Mouse (Mus musculus) c-Kit-positive CD71-positive TER-119-positive erythroid progenitor cells, embryonic 14.5 days (primary cell): ENCODE measurements around the gene Lin9.
"Not testable (repeated sequence)": the region's sequence is repeated elsewhere in the genome, so short reads cannot be mapped to it uniquely, and the experiment has no call there.

Source experiments
- DNase-seq: peaks from one replicate; pipeline ENCODE4 v3.0.0-alpha.2; 2013; ENCODE audit warnings: low spot score

The Lin9 gene

DNA sequence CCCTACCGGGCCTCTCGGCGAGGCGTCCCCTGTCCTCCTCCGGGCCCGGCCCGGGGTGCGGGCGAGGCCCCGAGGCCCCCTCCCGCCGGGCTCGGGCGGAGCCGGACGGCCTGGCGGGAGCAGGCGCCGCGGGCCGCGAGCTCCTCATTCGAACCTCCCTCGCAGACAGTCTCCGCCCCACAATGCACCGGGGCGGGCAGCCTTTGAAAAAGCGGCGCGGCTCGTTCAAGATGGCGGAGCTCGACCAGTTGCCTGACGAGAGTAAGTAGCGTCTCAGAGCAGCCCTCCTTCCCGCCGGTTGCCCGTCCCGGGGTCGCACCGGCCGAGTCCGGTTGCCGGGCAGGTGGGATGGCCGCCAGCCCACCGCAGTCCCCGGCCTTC lies at the start of gene Lin9:
Gene Lin9, plus strand, starts transcription at position 14 of the 381 bp plus-strand sequence.
- peak; percentile 90 for DNase-seq

DNA sequence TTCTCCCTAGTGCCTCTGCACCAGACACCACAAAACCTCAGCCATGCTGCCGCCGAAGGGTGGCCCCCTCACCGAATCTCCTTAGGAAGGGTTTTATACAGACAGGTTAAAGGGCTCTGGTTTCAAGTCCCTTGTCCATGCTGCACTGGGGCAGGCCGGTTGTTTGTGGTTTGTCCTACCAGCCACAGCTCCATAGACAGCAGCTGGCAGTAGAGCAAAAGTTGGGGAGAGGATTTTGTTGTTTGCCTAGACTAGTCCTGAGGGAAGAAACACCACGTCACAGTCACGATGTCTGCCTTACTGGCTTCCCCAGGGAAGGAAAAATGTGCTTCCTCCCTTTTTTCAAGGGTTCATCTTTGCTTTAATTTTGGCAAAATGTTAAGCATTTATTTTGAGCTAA lies 40.4 kb upstream of the Lin9 start:
- DNase-seq = no peak

DNA sequence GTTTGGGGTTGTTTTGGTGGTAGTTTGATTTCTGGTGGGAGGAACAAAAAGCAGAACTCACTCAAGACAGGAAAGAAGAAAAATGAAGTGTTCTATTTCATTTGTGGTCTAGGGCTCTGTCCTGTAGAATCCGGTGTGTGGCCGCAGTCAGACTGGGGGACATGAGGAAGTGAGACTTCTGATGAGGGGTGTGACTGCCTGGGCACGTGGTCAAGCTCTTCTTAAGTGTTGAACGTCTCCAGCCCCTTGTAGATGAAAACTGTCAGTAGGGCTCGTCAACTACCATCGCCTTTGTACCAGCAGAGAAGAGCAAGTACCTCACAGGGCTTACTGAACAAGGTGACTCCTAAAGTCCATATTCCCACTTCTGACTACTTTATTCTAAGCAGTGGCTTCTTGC lies 39.1 kb upstream of the Lin9 start:
- DNase-seq = no peak

GRCm38 (mm10) chr1:180604579-180604978 lies 36.4 kb upstream of the Lin9 start:
- DNase-seq = no peak

GRCm38 (mm10) chr1:180606106-180606505 lies 34.8 kb upstream of the Lin9 start:
- DNase-seq = no peak

GRCm38 (mm10) chr1:180606796-180607577 lies 34.0 kb upstream of the Lin9 start:
- no peak for DNase-seq

DNA sequence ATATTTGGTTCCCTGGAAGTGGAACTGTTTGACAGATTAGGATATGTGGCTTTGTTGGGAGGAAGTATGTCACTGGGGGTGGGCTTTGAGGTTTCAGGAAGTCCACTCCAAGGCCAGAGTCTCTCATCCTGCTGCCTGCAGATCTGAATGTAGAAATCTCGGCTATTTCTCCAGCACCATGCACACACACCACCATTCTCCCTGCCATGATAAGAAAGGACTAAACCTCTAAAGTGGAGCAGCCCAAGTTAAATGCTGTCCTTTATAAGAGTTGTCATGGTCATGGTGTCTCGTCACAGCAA lies 33.4 kb upstream of the Lin9 start:
- DNase-seq = no peak

DNA sequence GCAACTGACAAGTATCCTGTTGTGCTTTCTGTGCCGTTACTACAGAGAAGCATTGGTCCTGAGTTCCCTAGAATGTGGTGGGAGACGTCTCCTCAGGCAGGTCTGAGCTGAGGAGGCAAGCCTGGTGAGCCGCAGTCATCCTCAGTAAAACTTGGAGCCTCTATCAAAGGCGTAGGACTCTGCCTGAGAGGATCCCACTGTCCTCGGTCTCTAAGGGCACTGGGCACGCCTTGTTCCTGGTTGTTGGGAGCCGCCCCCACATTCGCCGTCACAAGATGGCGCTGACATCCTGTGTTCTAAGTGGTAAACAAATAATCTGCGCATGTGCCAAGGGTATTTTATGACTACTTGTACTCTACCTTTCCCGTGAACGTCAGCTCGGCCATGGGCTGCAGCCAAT lies 29.1 kb upstream of the Lin9 start:
- not testable (repeated sequence) for DNase-seq

GRCm38 (mm10) chr1:180616762-180617161 lies 24.2 kb upstream of the Lin9 start:
- DNase-seq = no peak

DNA sequence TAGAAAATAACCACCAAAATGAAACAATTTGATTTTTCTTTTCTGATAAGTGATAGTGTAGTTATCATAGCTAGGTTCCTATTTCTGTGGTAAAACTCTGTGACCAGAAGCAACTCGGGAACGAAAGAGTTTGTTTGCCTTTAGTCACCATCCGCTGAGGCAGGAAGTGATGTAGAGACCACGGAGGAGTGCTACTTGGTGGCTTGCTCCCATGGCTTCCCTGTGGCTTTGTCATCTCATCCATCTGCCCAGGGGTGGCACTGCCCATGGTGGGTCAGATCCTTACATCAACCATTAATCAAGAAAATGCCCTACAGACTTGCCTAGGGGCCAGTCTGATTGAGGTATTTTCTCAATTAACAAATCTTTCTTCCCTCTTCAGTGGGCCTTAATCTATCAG lies 18.6 kb upstream of the Lin9 start:
- no peak for DNase-seq

DNA sequence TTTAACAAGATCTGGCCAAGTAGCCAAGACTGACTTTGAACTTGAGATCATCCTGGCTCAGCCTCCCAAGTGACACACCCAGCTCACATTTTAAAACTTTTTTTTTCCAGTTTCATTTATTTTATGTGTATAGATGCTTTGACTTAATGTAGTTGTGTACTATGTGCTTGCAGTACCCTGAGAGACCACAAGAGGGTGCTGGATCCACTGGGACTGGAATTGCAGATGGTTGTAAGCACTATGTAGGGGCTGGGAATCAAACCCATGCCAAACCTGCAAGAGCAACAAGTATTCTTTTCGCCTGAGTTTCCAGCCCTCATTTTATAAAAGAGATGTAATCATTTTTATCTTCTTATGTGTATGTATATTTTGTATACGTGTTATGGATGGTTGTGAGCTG lies 17.0 kb upstream of the Lin9 start:
- DNase-seq = peak; percentile 34

DNA sequence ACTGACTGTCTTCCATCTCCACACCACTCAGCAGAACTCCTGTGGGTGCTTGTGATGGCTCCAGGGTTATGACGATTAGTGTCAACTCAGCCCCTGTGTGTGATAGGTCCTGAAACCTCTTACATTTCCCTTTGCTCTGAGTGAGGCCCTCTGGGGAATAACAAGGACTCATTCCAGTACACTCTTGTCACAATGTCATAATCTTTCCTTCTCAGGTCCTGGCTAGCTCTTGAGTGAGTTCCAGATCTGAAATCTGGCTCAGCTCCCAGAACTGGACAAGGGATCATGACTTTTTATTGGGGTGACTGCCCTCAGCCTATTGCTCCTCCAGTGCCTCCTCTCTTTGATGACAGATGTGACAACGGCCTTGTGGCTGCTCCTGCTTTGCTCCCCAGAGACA lies 14.8 kb upstream of the Lin9 start:
- DNase-seq = no peak

DNA sequence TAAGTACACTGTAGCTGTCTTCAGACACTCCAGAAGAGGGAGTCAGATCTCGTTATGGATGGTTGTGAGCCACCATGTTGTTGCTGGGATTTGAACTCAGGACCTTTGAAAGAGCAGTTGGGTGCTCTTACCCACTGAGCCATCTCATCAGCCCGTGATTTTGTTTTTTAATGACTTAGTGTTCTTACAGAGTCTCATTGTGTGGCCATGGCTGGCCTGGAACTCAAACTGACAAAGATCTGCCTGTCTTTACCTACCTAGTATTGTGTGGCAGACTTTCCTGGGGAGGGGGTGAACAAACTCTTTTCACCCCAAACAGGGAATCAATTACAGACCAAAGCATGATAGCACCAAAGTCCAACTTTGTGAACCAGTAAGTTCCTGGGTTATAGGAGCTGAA lies 3.2 kb upstream of the Lin9 start:
- DNase-seq = not testable (repeated sequence)

GRCm38 (mm10) chr1:180639416-180640401 lies 1.2 kb upstream of the Lin9 start:
- no peak for DNase-seq

DNA sequence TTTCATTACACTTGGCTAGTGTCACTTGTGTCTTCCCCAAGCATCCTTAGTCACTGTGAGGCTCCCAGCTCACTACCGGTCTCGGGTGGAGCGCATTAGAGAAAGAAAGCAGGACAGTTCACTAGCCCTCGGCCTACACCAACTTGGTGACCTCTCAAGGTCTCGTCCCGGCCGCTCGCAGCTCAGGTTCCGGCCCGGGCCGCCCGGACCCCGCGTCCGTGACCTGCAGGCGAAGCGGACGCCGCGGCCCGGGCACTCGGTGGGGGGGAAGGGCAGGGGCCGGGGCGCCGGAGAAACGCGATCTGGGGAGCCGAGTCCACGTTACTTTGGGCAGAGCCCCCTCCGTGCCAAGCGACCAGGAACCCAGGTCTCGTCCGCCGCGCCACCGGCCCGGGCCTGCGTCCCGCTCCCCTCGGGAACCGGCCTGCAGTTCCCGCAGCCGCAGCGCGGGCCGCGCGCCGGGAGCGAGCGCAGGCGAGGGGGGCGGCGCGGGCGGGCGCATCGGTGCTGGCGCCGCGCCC lies 285 bp upstream of the Lin9 start:
- peak; percentile 51 for DNase-seq

- peak; percentile 11 for DNase-seq
Observed at GRCm38 (mm10) chr1:180641518-180642227, 723 bp downstream of the Lin9 start.

DNA sequence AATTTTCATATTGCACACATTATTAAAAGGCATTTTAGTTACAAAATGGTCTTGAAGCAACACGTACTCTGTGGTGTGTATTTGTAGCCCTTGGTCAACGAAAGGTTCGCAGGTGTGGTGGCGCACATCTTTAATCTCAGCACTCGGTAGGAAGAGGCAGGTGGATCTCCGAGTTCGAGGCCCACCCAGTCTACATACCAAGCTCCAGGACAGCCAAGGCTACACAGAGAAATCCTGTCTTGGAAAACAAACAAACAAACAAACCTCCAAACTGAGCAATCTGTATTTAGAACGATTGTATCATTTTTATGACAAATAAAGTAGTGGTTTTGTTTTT lies 1.2 kb downstream of the Lin9 start:
- DNase-seq = no peak

- DNase-seq = no peak
Observed at GRCm38 (mm10) chr1:180691284-180691683, 50.3 kb downstream of the Lin9 start.

DNA sequence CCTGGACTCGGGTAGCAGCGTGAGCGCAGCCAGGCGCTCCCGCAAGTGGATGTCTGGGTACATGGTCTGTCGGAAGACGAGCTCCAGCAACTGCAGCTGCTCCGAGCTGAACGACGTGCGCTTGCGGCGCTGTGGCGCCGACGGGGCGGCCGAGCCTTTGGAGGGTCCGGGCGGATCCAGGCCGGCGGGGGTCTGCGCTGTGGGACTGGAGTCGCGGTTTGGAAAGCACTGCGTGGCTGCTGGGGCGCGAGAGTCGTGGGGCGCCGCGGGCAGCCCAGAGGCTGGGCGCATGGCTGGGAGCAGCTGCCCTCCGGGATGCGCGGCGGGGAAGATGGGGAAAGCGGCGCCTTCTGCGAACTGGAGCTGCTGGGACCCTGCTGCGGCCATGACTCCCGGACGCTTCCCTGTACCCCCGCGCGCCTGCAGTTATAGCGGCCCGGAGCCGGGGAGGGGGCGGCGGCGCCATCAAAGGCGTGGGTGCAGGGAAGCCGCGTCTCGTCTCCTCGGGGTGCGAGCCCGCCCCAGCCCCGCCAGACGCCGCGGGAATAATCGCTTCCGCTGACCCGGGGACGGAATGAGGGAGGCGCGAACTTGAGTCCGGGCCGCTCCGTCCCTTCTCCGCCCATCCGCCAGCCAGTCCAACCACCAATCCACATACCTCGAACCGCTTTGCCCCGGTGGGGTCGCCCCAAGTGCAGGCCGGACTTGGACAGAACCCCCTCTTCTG lies 55.8 kb downstream of the Lin9 start, which contains the start of gene Mixl1:
Gene Mixl1, minus strand, starts transcription at position 409 of the 727 bp plus-strand sequence.
- DNase-seq = no peak

DNA sequence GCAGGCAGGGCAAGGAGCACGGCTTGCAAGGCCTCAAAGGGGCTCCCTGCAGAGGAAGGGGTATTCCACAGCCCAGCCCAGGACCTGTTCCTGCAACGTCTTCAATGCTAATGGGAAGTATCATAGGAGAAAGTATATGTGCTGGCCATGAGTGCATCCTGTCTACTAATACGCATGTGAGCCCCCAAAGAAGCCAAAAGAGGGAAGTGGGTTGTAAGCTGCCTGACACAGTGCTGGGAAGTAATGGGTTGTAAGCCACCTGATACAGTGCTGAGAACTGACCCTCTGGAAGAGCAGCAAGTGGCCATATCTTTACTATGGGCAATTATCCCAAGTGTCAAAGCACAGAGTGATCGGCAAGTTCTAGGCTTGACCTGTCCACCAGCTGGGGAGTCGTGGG lies 57.1 kb downstream of the Lin9 start:
- DNase-seq = no peak

- no peak for DNase-seq
Observed at GRCm38 (mm10) chr1:180703400-180703799, 62.5 kb downstream of the Lin9 start.

- no peak for DNase-seq
Observed at GRCm38 (mm10) chr1:180707368-180707767, 66.4 kb downstream of the Lin9 start.
